Mouse (Mus musculus) lung, postnatal 0 days (tissue): ENCODE measurements at regions not wholly inside any gene's neighbourhood (a gene's known extent, or its start where the extent isn't known, plus 50 kb on each side); places are given as distances from the start of the nearest gene placed in this dataset.
A peak's percentile ranks its signal among the peaks of the same experiment; 100 is the strongest.

Source experiments
- ATAC-seq: fragments of 200-750 bp; cut with Nextera tagmentation; 2 replicates; pipeline ENCODE4 v1.8.0; 2017; ENCODE audit warnings: moderate library complexity
- DNase-seq: peaks from one replicate; pipeline ENCODE4 v3.0.0-alpha.2; 2016; ENCODE audit warnings: low spot score
- H3K27ac ChIP-seq: fragments of 300-500 bp; sonication (generic); 2 replicates; pipeline ENCODE4 v1.5.1; 2014; ENCODE audit warnings: antibody characterized with exemption, mild to moderate bottlenecking, low read length, mixed read lengths
- H3K27me3 ChIP-seq: fragments of 300-500 bp; sonication (generic); replicated peaks from 2 replicates; pipeline ENCODE4 v1.6.1; 2014; ENCODE audit warnings: low read length, mixed read lengths; ENCODE audit not compliant: insufficient read depth
- H3K36me3 ChIP-seq: fragments of 300-500 bp; sonication (generic); 2 replicates; pipeline ENCODE4 v1.6.1; 2014; ENCODE audit warnings: low read length, mixed read lengths; ENCODE audit not compliant: insufficient read depth
- H3K4me1 ChIP-seq: fragments of 300-500 bp; sonication (generic); 2 replicates; pipeline ENCODE4 v1.6.1; 2014; ENCODE audit warnings: antibody characterized with exemption, low read depth, low read length, mixed read lengths; ENCODE audit not compliant: insufficient read depth
- H3K4me2 ChIP-seq: fragments of 300-500 bp; sonication (generic); replicated peaks from 2 replicates; pipeline ENCODE4 v1.6.1; 2014; ENCODE audit warnings: low read depth, mild to moderate bottlenecking, low read length, moderate library complexity, mixed read lengths
- H3K4me3 ChIP-seq: fragments of 300-500 bp; sonication (generic); 2 replicates; pipeline ENCODE4 v1.5.1; 2014; ENCODE audit warnings: low read depth, low read length
- H3K9ac ChIP-seq: fragments of 300-500 bp; sonication (generic); replicated peaks from 2 replicates; pipeline ENCODE4 v1.6.1; 2014; ENCODE audit warnings: low read depth, mild to moderate bottlenecking
- H3K9me3 ChIP-seq: fragments of 300-500 bp; sonication (generic); 2 replicates; pipeline ENCODE4 v1.6.1; 2016; ENCODE audit warnings: low read length, mixed read lengths
- CTCF ChIP-seq: IDR thresholded peaks from 2 replicates; pipeline ENCODE4 v1.5.1; 2016; ENCODE audit warnings: antibody characterized with exemption, mild to moderate bottlenecking
- EP300 ChIP-seq: IDR thresholded peaks from 2 replicates; pipeline ENCODE4 v1.6.1; 2016; ENCODE audit warnings: antibody characterized with exemption, mild to moderate bottlenecking, control low read depth
- WGBS: fragments of 180-500 bp; shearing (Covaris S2); extraction: QIAGEN DNeasy Blood & Tissue Kit; methylation state at CpG from one replicate; pipeline ENCODE4 v1.1.7; 2014; 5-methylcytosine and 5-hydroxymethylcytosine counted together

- no peaks in the 10 kb centered on the region for H3K4me1 ChIP-seq
- no peaks in the 10 kb centered on the region for H3K27me3 ChIP-seq
- TF ChIP-seq EP300: no peak
- no peak for TF ChIP-seq CTCF
- ATAC-seq (no peak), DNase-seq (no peak)
- no peaks in the 10 kb centered on the region for H3K9me3 ChIP-seq
- H3K36me3 ChIP-seq: no peaks in the 10 kb centered on the region
- no peak overlapping the region for H3K4me3 ChIP-seq
- H3K27ac ChIP-seq: no peak overlapping the region
- no peak overlapping the region for H3K9ac ChIP-seq
- H3K4me2 ChIP-seq: no peak overlapping the region
- WGBS: 51% methylated on average over 4 of the region's 4 CpGs
Observed at GRCm38 (mm10) chr12:47140677-47141076, 321.9 kb upstream of the Nova1 start.

GRCm38 (mm10) chr12:47129821-47130220 is 311.1 kb upstream of the Nova1 start:
- 84% methylated on average over 9 of the region's 9 CpGs for WGBS
- no peak overlapping the region for H3K27ac ChIP-seq
- H3K4me3 ChIP-seq: no peak overlapping the region
- no peaks in the 10 kb centered on the region for H3K36me3 ChIP-seq
- DNase-seq: no peak
- no peak overlapping the region for H3K9ac ChIP-seq
- H3K9me3 ChIP-seq: no peaks in the 10 kb centered on the region
- ATAC-seq: no peak
- no peaks in the 10 kb centered on the region for H3K4me1 ChIP-seq
- H3K27me3 ChIP-seq: no peaks in the 10 kb centered on the region
- TF ChIP-seq EP300 (no peak), CTCF (no peak)
- H3K4me2 ChIP-seq: no peak overlapping the region

GRCm38 (mm10) chr12:47128596-47128995 is 309.9 kb upstream of the Nova1 start:
- Histone ChIP-seq H3K36me3 (no peaks in the 10 kb centered on the region), H3K4me1 (no peaks in the 10 kb centered on the region), H3K27me3 (no peaks in the 10 kb centered on the region), H3K9ac (no peak overlapping the region), H3K4me3 (no peak overlapping the region), H3K9me3 (no peaks in the 10 kb centered on the region), H3K4me2 (no peak overlapping the region), H3K27ac (no peak overlapping the region)
- ATAC-seq (no peak), DNase-seq (no peak)
- 69% methylated on average over 3 of the region's 3 CpGs for WGBS
- TF ChIP-seq CTCF (no peak), EP300 (no peak)

GRCm38 (mm10) chr12:47121426-47121825 is 302.7 kb upstream of the Nova1 start:
- no peak for ATAC-seq
- Histone ChIP-seq H3K27ac (no peak overlapping the region), H3K4me2 (no peak overlapping the region), H3K4me3 (no peak overlapping the region), H3K36me3 (no peaks in the 10 kb centered on the region), H3K27me3 (no peaks in the 10 kb centered on the region), H3K9me3 (no peaks in the 10 kb centered on the region), H3K4me1 (no peaks in the 10 kb centered on the region), H3K9ac (no peak overlapping the region)
- DNase-seq: no peak
- WGBS: 75% methylated on average over 3 of the region's 3 CpGs
- TF ChIP-seq EP300 (no peak), CTCF (no peak)

GRCm38 (mm10) chr12:47117504-47117903 is 298.8 kb upstream of the Nova1 start:
- 41% methylated on average over 3 of the region's 3 CpGs for WGBS
- Histone ChIP-seq H3K27me3 (no peaks in the 10 kb centered on the region), H3K4me2 (no peak overlapping the region), H3K4me1 (no peaks in the 10 kb centered on the region), H3K4me3 (no peak overlapping the region), H3K9ac (no peak overlapping the region), H3K36me3 (no peaks in the 10 kb centered on the region), H3K9me3 (no peaks in the 10 kb centered on the region), H3K27ac (no peak overlapping the region)
- ATAC-seq (peak; percentile 92), DNase-seq (peak; percentile 87)
- TF ChIP-seq EP300 (peak; percentile 72), CTCF (no peak)

- no peak for TF ChIP-seq EP300
- no peak for TF ChIP-seq CTCF
- H3K4me1 ChIP-seq: no peaks in the 10 kb centered on the region
Observed at GRCm38 (mm10) chr12:47089234-47089633, 270.5 kb upstream of the Nova1 start.

GRCm38 (mm10) chr12:47074961-47075360 is 256.2 kb upstream of the Nova1 start:
- WGBS: 59% methylated on average over 2 of the region's 2 CpGs
- Histone ChIP-seq H3K9ac (no peak overlapping the region), H3K9me3 (no peaks in the 10 kb centered on the region), H3K4me1 (no peaks in the 10 kb centered on the region), H3K4me3 (no peak overlapping the region), H3K4me2 (no peak overlapping the region), H3K27me3 (no peaks in the 10 kb centered on the region), H3K27ac (no peak overlapping the region), H3K36me3 (no peaks in the 10 kb centered on the region)
- ATAC-seq: no peak
- no peak for DNase-seq
- TF ChIP-seq CTCF (no peak), EP300 (no peak)

More at GRCm38 (mm10) chr12:47089234-47089633, 270.5 kb upstream of the Nova1 start:
- Histone ChIP-seq H3K4me3 (no peak overlapping the region), H3K27ac (no peak overlapping the region), H3K9ac (no peak overlapping the region), H3K27me3 (no peaks in the 10 kb centered on the region), H3K9me3 (no peaks in the 10 kb centered on the region), H3K36me3 (no peaks in the 10 kb centered on the region), H3K4me2 (no peak overlapping the region)
- ATAC-seq (no peak), DNase-seq (no peak)
